Mouse (Mus musculus): ENCODE measurements around the gene Nol9.

DNA sequence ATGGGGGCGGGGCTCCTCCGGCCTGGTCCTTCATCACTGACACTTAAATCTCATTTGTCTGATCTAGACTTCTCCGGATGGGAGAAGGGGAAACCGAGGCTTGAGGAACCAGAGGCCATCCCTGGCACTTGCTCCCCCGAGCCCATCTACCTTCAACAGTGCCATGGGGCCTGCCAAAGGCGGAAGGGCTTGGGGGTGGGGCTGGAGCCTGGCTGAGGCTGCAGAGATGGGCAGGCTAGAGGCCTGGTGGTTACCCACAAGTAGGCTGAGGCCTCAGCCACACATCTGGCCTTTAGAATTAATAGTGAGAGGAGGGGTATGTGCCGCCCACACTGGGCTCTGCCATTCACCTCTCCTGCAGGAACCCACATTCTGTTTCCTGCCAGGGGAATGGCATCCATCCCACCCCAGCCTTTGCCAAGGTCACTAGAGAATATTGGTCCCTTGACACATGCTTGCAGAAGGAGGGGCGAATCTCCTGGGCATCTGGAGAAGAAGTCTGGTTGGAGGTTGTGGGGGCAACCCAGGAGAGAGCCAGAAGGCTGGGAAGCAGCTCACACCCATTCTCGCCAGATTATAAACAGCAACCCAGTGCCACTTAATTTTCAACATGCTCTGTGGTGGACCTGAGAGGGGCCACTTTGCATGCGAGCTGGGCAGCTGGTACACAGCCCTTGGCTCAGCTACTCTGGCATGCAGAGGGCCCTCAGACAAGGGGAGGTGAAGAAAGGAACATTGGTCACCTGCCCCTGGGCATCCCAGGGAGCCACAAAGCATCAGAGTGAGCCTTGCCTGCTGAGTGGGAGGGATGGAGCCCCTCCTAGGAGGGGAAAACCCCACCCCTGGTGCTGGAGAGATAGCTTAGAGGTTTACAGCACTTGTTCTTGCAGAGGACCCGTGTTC lies 31.6 kb downstream of the Nol9 start:
- TF ChIP-seq CTCF (IDR thresholded peaks at IDR 0.05; ENCODE audit: borderline replicate concordance, insufficient read depth, low read length) (no peak), POLR2A (IDR thresholded peaks at IDR 0.05; ENCODE audit: low read depth, low read length) (no peak)

Data from embryonic fibroblast, embryonic 13.5 days (primary cell).